Mouse (Mus musculus): Measurements from ENCODE around the gene Gm13757.
"Not testable (repeated sequence)": the region's sequence is repeated elsewhere in the genome, so short reads cannot be mapped to it uniquely, and the experiment has no call there.

The Gm13757 gene

GRCm38 (mm10) chr2:88449031-88449430 lies at the start of gene Gm13757:
TSS of gene Gm13757 (minus strand) at chr2:88449131.
- no peak for DNase-seq (ENCODE audit: low read depth, low spot score)

GRCm38 (mm10) chr2:88493020-88493419 lies 44.1 kb upstream of the Gm13757 start, which contains the start of gene Olfr1185-ps1:
TSS of gene Olfr1185-ps1 (plus strand) at chr2:88493320.
- no peak for DNase-seq (ENCODE audit: low read depth, low spot score)

GRCm38 (mm10) chr2:88483298-88483697 lies 34.4 kb upstream of the Gm13757 start, which contains the start of gene Olfr1184:
TSS of gene Olfr1184 (plus strand) at chr2:88483598.
- no peak for DNase-seq (ENCODE audit: low read depth, low spot score)

- DNase-seq (ENCODE audit: low read depth, low spot score) = not testable (repeated sequence)
These were observed 5.6 kb upstream of the Gm13757 start, which contains the start of gene Olfr1183 for GRCm38 (mm10) chr2:88454567-88454966. TSS of gene Olfr1183 (plus strand) at chr2:88454867.

GRCm38 (mm10) chr2:88426071-88426470 lies 22.9 kb downstream of the Gm13757 start, which contains the start of gene Olfr1181:
TSS of gene Olfr1181 (minus strand) at chr2:88426171.
- DNase-seq (ENCODE audit: low read depth, low spot score) = no peak

GRCm38 (mm10) chr2:88419051-88419450 lies 29.9 kb downstream of the Gm13757 start, which contains the start of gene Olfr1180:
TSS of gene Olfr1180 (minus strand) at chr2:88419151.
- no peak for DNase-seq (ENCODE audit: low read depth, low spot score)

GRCm38 (mm10) chr2:88406353-88406752 lies 42.6 kb downstream of the Gm13757 start, which contains the start of gene Olfr1179:
TSS of gene Olfr1179 (minus strand) at chr2:88406453.
- DNase-seq (ENCODE audit: low read depth, low spot score) = no peak

Data from R1 (cell line).